Mouse (Mus musculus): ENCODE results near the gene Rep15. TPM values are rescaled to one million over a fixed set of nuclear protein-coding genes. Genes with fewer than 3 reads are reported as not detected.
A peak's percentile ranks its signal among the peaks of the same experiment; 100 is the strongest.

The Rep15 gene
- total RNA-seq (2021) = 1 to 10 TPM; 1.6 to 1.9 TPM

DNA sequence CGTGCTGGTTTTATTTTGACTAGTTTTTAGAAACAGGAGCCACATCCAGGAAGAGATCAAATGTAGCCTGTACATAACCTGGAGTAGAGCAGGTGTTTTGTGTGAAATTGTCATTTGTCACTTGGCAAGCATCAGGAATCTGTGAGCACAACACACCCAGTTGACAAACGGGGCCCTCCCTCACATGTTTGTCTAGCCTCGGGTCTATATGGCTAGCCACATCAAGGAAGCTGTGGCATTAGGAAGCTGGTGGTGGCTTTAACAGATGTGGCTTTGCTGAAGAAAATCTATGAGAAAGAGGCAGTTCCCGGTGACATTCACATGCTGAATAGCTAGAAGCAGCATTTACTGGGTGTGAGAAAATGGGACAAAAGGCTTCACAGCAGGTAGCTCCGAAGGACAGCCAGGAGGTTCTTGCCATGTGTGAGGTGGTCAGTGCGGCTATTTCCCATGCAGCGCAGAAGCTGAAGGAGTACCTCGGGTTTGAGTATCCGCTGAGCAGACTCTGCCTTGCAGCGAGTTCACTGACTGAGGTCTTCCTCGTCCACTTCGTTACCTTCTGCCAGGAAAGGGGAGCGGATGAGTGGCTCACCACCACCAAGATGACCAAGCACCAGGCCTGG lies at the start of gene Rep15:
Gene Rep15, plus strand, starts transcription at position 282 of the 623 bp plus-strand sequence.
- no peak for DNase-seq

DNA sequence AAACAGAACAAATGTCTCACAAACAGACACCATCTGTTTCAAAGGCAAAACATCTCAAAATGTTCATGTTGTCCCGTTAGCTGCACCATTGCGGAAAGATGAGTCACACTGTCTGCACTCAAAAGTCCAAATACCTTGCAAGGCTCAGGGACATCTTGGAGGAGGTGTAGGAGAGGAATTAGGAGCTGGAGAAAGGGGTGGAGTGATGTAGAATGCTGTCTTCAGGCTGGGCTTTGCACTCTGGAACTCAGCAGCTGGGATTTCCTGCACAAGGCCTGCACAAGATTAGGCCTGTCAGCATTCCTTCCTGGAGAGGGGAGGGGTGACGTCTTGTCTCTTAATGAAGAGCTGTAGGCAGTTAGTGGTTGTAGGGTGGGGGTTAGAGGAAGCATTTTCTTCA lies 47.8 kb upstream of the Rep15 start:
- peak in 1 of 2 experiments; percentile 22 for DNase-seq

DNA sequence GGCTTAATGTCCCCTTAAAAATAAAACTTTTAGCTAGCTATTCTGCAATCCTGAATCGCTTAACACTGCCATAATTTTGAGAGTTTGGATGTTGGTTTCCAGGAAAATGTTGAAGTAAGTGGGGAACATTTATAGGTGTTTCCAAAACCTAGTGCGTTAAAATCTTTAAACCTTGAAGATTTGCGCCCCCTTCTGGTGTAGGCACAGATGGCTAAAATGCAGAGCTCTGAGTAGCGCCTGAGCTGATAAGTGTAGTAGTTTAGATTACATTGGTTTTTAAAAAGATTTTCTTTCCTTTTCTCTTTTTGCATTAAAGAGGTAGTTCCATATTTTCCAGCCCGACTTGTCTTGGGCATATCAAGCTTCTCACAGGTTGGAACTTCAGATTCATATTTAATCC lies 38.1 kb upstream of the Rep15 start:
- DNase-seq = peak in 1 of 2 experiments; percentile 24

DNA sequence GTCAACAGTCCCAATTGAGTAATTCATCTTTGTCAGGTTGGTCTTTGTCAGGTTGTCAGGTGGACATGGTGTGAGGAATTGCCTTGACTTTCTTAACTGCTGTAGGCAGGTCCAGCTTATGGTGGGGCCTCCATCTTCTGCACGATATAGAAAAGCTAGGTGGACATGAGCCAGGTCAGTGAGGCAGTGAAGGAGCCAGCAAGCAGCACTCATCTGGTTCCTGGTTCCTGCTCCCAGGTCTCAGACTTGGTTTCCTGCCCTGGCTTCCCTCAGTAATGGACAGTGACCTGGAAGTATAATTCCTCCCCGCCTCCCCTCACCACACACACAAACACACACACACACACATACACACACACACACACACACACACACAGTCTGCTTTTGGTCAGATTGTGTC lies 37.0 kb upstream of the Rep15 start:
- no peak for DNase-seq

DNA sequence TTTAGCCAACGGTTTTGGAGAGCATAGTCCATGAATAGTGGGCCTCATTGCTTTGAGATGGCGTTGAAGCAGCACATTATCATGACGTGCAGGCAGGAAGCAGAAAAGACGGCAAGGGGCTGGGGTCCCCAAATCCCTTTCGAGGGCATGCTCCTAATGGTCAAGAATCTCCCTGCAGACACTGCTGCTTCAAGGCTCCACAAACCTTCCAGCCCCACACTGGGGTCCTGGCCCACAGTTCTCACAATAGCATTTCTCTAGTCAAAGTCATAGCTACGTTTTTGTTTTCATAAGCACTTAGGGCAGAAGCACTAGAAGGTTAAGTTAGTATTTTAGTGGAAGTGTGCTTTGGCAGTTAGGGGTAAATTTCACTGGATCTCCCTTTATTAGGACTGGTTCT lies 36.5 kb upstream of the Rep15 start:
- no peak for DNase-seq

DNA sequence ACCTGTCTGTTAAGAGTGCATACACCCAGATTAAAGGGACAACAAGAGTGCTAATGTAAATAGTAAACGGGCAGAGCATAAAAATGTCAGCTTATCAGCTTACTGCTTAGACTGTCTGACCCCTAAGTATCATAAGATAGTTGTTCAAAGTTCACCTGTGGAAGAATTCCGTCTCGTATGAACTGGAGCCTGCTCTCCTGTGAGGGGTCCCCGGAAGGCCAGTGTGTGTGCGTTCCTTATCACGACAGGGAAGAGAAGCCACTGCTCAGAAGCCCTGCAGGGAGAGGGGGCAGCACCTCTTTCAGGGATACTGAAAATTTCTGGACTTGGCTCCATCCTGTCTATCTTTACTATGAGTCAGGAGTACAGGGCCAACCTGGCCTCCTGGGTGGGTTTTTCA lies 35.4 kb upstream of the Rep15 start:
- DNase-seq = no peak

DNA sequence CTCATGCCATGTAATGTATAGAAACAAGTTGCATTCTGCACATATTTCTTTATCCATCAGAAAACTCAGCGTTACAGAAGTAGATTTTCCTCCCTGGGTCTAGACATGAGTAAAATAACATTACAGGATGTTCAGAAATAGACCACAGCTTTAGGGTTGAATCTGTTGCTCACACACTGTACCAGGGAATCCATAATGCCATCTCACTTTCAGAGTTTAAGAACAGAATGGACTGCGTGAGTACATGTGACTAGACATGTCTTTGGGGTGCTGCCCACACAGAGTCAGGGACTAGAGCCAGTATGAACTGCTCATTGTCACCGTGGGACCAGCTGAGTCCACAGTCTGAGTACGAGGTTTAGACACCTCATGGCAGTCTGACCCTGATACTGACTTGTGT lies 33.7 kb upstream of the Rep15 start:
- DNase-seq = no peak

DNA sequence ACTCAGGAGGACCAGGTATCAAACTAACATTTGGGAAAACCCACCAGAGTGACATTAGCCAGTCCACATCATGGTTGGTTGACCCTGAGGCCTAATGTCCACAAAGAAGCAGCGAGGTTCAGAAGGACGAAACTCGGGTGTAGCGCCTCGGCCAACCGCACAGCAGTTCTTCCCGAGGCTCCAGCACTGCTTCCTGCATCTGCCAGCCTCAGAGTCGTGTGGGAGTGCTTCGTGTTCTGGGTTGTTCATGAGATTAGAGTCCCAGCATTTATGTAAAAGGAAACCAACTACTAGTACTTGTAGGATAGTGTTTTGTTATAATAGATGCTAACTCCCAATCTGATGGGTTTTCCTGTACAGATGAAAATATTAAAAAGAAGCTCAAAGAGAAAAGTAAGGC lies 33.1 kb upstream of the Rep15 start:
- DNase-seq = no peak

DNA sequence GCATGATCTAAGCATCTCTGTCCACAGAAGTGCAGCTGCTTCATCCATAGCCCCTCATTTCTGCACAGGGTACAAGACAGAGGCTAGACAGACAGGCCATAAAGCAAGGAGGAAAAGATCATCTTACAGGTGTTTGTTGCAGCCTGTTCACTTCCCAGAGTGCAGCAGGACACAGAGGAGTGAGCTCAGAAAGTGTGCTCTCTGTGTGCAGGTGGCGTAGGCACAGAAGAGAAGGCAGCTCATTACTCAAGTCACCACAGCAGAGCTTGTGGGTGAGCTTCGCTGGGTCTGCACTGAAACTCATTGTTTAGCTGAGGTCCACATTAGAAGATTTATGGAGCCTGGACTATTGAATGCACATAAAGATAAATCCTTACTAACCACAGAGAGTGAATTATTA lies 32.6 kb upstream of the Rep15 start:
- no peak for DNase-seq

DNA sequence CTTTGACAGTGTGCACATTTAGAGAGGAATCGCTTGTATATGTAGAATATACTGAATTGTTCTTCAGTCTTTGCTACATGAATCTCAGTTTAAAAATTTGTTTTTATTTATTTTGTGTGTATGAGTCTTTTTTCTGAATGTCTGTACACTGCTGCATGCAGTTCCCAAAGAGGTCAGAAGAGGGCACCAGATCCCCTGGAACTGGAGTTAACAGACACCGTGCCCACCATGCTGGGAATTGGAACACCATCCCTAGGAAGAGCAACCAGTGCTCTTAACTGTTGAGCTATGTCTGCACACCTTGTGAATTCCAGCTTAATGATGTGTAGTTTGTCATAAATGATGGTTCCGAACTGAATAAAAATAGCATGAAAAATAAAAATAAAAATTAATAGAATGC lies 24.2 kb upstream of the Rep15 start:
- no peak for DNase-seq

DNA sequence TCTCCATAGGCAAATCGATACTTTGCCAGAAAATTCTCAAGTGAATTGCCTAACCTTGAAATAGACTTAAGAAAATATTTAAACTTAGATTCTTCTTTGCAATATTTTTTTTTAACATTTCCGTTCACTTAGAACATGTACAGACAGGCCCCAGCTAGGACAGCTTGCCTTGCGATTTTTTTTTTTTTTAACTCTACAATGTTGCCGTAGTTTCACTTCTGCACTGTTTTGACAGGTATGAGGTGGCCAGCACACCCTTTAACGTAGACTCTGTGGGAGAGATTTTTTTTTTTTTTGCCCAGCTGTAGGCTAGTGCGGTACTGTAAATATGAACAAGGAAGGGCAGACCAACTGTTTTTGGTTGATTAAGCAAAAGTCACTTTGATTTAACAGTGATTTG lies 22.0 kb upstream of the Rep15 start:
- DNase-seq = no peak

DNA sequence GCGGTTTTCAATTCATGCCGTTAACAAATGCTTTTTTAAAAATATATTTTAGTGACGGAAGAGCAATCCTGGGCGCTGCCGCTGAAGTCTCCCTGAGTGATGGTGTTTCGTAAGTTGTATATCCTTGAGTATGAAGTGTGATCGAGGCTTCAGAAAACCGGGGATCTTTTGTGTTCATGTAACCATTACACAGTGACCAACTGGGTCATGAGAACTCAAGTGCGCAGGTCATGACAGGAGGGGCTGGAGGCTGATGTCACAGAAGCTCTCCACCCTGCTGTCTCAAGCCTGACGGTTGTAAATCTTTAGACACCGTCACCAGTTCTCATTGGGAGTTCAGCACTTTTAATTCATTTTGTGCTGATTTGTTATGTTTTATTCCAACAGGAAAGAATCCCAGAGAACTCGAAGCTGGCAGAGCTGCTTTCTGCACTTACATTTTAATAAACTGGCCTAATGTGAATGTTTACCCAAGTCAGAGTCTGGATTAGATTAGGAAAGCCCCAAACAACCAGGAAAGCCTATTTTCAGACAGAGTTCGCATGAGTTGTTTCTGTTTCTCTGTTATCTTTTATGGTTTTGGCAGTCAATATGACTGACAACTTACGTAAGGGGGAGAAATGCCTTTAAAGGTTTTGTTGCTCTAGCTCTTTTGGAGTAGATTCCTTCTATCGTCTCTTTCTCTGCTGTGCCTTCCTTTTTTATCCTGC lies 21.4 kb upstream of the Rep15 start:
- DNase-seq = no peak

DNA sequence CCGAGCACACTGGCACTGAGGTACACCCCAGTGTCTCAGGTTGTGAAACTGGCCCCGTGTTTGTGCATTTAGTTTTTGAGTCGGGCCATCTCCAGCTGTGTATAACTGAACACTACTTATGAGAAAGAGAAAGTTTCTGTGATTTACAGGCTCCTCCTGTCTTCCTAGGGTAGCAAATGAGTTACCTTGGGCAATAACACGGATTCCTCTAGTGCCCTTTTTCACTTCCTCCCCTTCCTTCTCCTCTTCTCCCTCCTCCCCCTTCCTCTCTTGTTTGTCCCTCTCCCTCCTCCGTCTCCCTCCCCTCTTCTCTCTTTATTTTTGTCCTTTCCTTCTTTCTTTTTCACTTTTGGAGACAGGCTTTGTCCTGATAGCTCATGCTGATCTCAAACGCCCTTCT lies 20.8 kb upstream of the Rep15 start:
- no peak for DNase-seq

DNA sequence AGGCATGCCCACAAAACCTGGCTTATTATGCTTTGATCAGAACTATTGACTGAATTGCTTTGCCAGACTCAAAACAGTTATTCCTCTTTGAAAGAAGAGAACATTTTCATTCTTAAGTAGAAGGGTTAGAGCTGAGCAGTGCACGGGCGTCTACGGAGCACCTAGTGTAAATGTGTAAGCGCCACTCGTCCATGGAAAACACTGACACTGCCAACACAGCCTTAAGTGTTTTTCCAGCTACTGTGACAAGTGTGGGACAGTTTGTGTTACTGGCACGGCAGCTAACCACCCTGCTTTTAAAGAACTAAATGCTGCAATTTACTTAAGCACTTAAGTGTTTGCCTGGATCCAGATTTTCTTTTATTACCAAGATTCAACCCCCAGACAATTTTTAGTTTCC lies 20.4 kb upstream of the Rep15 start:
- DNase-seq = no peak

DNA sequence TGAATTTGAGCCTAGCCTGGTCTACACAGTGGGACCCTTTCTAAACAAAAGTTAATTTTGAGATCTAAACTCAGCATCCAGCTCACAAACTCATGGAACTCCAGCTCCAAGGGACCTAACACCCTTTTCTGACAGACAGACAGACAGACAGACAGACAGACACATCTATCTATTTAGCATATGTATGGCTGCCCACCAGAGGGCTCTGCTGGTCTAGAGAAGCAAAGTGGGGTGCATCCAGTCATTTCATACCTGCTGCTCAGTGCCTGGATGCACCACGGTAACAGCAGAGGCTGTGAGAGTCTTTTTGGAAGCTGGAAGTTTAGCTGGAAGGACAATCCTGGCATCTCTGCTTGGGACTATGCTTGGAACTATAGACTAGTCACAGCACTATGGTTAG lies 18.8 kb upstream of the Rep15 start:
- DNase-seq = no peak

DNA sequence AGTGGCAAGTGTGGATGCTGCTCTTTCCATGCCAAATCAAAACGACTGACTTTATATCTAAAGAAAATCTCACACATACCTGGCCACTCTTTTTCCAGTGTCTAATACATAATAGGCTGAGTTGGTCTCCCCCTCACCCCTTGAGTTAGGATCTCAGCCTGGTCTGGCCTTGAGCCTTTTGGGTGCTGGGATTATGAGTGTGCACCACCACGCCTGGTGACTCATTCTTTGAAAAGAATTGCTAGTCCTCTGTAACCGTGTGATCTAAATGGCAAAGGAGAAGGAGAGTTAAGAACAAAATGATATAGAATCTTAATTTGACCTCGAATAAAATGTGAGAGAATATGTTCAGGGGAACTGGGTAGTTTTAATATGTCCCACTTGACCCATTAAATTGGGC lies 14.5 kb upstream of the Rep15 start:
- DNase-seq = no peak

DNA sequence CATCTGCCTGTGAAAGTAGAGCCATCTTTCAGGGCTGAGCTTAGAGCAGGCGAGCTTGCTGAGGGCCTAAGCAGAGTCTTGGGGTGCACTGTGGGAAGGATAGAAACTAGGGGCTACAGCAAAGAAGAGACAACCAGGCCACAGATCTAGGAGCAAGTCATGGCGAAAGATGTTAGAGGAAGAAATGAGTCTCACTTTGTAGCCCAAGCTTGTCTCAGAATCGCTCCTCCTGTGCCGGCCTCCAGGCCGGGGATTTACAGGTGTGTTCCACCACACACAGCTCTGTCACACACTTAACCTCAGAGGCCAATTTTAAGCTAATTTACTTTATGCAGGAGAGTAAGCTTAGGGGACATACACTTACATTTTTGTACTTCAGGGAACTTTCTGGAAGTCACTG lies 14.0 kb upstream of the Rep15 start:
- DNase-seq = no peak

DNA sequence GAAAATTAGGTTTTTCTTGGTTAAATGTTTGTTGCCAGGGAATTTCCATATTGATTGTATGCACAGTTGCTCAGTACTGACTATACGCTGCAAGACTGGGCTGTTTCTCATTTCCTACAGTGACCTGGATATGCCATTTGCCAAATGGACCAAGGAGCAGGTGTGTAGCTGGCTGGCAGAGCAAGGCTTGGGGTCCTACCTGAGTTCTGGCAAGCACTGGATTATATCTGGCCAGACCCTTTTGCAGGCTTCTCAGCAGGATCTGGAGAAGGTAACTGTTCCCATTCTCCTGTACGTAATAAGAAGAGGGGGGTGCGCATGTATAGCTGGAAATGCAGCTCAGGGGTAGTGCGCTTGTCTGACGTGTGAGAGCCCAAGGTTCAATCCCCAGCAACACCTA lies 11.2 kb upstream of the Rep15 start:
- no peak for DNase-seq

DNA sequence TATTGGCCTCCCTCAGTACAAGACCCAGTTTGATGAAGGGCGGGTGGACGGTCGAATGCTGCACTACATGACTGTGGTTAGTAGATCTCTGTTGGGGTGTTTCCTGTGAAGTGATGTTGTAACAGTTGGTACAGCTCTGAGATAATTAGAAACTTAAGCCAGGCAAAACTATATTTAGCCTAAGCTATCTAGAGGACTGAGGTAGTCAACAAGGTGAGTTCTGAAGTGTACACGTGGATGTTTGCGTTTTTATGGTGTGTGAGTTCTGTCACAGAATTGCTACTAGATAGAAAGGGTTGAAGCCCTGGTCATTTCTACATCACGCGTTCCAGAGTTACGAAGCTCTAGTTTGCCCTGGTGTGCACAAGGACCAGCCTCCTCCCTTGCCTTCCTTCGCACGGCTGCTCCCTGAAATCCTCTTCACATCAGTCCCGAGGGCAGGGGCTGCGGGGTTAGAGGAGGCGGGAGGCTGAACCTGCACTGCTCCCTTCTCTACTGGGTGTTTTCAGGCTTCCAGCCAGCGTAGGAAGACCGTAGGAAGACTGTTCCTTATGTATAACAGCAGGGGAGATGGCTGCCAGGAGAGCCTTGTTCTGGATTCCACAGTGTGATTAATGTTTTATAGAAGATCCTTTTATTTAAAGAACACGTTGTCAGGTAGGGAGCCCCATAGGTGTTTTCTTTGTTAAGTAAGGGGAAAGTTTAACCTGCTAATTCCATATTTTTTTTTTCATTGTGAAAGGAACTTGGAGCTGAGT lies 9.8 kb upstream of the Rep15 start:
- DNase-seq = no peak

DNA sequence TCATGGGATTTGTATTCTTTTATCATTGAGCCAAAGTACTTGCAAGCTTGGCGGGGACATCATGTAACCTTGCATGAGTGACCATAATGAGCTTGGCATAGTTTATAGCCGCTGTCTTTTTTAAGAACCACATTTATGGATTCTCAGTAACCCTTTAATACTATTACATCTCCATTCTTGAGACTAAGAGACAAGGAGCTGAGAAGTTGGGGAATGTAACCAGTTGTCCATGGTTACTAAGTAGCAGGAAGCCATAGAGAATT lies 9.3 kb upstream of the Rep15 start:
- DNase-seq = no peak

DNA sequence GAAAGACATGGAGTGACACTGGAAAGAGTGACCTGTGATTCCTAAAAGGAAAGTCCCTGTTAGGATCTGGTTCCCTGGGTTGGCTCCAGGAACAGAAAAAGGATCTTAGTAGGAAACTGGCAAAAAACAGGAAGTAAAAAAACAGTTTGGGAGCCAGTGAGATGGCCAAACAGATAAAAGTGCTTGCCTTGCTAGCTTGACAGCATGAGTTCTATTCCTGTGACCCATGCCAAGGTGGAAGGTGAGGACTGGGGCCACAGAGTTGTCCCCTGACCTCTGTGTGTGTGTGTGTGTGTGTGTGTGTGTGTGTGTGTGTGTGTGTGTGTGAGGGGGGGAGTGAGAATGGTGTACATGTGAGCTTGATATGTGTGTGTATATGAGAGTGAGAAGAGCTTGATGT lies 8.8 kb upstream of the Rep15 start:
- DNase-seq = no peak

DNA sequence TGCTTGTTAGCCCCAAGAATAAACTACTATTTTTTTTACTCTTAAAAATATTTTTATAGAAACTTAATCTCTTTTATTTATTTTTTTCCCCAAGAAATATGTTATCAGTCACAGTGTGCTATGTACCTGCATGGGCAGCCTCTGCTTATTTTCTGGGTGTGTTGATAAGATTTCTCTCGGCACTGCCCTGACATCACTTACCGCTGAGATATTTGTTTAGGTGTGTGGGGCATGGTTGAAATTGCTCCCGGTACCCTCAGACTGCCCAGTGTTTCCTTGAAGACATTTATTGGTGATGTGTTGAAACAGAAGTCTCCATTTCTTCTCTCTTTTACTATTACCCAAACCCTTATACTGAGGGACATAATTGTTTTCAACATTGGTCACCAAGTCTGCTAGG lies 7.6 kb upstream of the Rep15 start:
- no peak for DNase-seq

DNA sequence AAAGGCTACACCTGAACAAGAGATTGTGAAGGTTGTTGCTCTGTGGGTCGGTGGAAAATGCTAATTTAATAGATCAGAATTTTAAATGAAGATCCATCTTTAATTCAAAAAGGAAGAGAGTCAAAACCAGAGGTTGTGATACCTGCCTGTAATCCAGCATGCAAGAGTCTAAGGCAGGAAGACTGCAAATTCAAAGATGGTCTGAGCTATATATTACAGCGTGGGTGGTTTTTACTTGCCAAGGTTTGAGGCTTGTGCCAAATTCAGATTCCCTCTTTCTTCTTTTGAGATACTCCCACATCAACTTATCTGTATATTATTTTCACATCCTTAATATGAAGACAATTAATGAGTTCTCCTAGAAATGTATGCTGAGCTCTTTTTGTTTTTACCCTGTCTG lies 4.0 kb upstream of the Rep15 start:
- no peak for DNase-seq

DNA sequence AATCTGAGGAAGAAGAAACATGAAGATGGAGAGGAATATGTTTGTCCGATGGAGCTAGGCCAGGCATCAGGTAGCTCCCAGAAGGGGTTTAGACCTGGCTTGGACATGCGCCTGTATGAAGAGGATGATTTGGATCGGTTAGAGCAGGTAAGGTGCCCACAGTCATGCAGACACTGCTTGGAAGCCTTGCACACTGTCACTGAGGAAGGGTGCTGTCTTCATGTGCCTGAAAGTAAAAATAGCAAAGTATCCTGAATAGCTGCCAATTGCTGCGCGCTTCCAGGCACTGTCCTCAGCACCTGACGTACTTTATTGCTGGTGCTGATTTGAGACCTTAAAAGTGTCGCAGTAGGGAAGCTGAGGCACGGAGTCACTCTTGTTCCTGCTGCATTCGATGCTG lies 2.8 kb upstream of the Rep15 start:
- DNase-seq = no peak
